Mouse (Mus musculus) kidney, postnatal 36 days (tissue): ENCODE results near the gene Ddx58.
A peak's percentile ranks its signal among the peaks of the same experiment; 100 is the strongest.

Experiments
- DNase-seq, 2 experiments: peaks; one replicate each; pipeline ENCODE4 v3.0.0; 2021 to 2022; ENCODE audit warnings: mixed read lengths in 2 of 2

Ddx58 gene

GRCm38 (mm10) chr4:40239409-40240271 lies at the start of gene Ddx58:
TSS of gene Ddx58 (minus strand) at chr4:40239828.
- DNase-seq: peak; percentile 20 to 58

- DNase-seq: no peak
Observed at GRCm38 (mm10) chr4:40289046-40289445, 49.4 kb upstream of the Ddx58 start.

- no peak for DNase-seq
Observed at GRCm38 (mm10) chr4:40287415-40287814, 47.8 kb upstream of the Ddx58 start.

GRCm38 (mm10) chr4:40285582-40285981 lies 46.0 kb upstream of the Ddx58 start:
- peak; percentile 83 to 89 for DNase-seq

- peak; percentile 95 to 98 for DNase-seq
Observed at GRCm38 (mm10) chr4:40279276-40279900, 39.8 kb upstream of the Ddx58 start, which contains the start of gene Ndufb6. TSS of gene Ndufb6 (minus strand) at chr4:40279421.

GRCm38 (mm10) chr4:40278880-40279275 lies 39.2 kb upstream of the Ddx58 start:
- peak in 1 of 2 experiments; percentile 11 for DNase-seq

GRCm38 (mm10) chr4:40269430-40270032 lies 29.9 kb upstream of the Ddx58 start, which contains the start of the genes Smim27 and Topors:
TSS of gene Smim27 (plus strand) at chr4:40269579.
TSS of gene Topors (minus strand) at chr4:40269850.
- peak; percentile 97 for DNase-seq

GRCm38 (mm10) chr4:40268835-40269234 lies 29.2 kb upstream of the Ddx58 start:
- DNase-seq: no peak

GRCm38 (mm10) chr4:40268204-40268813 lies 28.7 kb upstream of the Ddx58 start:
- DNase-seq: peak; percentile 94 to 96

- peak; percentile 60 to 74 for DNase-seq
Observed at GRCm38 (mm10) chr4:40267681-40268080, 28.1 kb upstream of the Ddx58 start.

GRCm38 (mm10) chr4:40264321-40264720 lies 24.7 kb upstream of the Ddx58 start:
- no peak for DNase-seq

GRCm38 (mm10) chr4:40254385-40255103 lies 14.9 kb upstream of the Ddx58 start:
- DNase-seq: no peak

- DNase-seq: no peak
Observed at GRCm38 (mm10) chr4:40253766-40254165, 14.1 kb upstream of the Ddx58 start.

- DNase-seq: no peak
Observed at GRCm38 (mm10) chr4:40250984-40251383, 11.4 kb upstream of the Ddx58 start.

GRCm38 (mm10) chr4:40244035-40244434 lies 4.4 kb upstream of the Ddx58 start:
- no peak for DNase-seq

- no peak for DNase-seq
Observed at GRCm38 (mm10) chr4:40243006-40243405, 3.4 kb upstream of the Ddx58 start.

GRCm38 (mm10) chr4:40241928-40242327 lies 2.3 kb upstream of the Ddx58 start:
- peak in 1 of 2 experiments; percentile 29 for DNase-seq

GRCm38 (mm10) chr4:40240272-40240744 lies 680 bp upstream of the Ddx58 start:
- no peak for DNase-seq

GRCm38 (mm10) chr4:40238483-40239408 lies 882 bp downstream of the Ddx58 start:
- peak; percentile 92 to 93 for DNase-seq

GRCm38 (mm10) chr4:40236829-40237228 lies 2.8 kb downstream of the Ddx58 start:
- no peak for DNase-seq

- no peak for DNase-seq
Observed at GRCm38 (mm10) chr4:40234256-40234655, 5.4 kb downstream of the Ddx58 start.
